Mouse (Mus musculus) mesoderm, embryonic 11.5 days (tissue): ENCODE measurements around the gene Clasp1.

ENCODE experiments used
- DNase-seq: peaks from one replicate; pipeline ENCODE4 v3.0.0-alpha.2; 2012; ENCODE audit warnings: low read depth, low spot score

The Clasp1 gene

DNA sequence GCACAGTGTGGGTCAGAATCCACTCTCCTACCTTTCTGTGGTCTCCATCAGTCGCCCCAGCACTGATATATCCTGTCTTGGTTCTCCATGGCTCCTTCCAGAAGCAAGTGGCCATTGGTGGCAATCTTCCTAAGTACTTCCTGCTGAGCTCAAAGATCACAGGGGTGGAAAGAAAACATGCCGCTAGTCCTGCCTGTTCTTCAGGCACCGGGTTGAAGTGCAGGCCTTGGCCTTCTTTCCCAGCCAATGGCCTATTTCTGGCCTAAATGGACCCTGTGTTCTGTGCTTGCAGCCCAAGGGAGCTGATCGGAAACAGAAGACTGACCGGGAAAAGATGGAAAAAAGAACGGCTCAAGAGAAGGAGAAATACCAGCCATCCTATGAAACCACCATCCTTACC lies 269.9 kb downstream of the Clasp1 start:
- DNase-seq = no peak

GRCm38 (mm10) chr1:118660880-118661465 lies 272.1 kb downstream of the Clasp1 start:
- DNase-seq = no peak
